9 mouse cellular contexts compared by ENCODE assay signal in the genomic region with DNA sequence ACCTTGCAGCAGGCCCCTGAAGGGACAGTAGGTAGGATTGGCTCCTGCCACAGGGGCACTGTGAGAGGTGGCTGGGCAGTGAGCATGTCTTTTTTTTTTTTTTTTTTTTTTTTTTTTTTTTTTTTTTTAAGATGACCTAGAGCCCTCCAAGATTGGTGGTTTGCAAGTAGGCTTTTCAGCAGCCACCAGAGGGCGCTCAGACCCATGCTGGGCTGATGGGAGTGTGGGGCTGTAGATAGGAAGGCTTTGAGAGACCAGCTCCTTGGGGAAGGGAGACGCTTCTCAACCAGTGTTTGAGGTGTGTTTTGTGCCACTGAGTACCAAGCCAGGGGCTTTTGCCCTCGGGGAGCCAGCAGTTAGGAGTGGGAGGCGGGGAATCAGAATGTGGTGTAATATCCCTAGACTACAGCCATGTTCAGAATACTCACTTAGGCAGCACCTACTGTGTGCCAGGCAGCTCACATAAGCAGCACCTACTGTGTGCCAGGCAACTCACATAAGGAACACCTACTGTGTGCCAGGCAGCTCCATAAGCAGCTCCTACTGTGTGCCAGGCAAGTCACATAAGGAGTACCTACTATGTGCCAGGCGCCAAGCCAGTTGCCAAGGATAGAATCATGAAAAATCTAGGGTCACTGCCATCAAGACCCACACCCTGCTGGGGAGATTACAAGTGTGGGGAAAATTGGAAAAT.
DNase-seq lines count a peak whose midpoint lies in the region; ATAC-seq and TF ChIP-seq lines count a peak whose summit lies in the region.
"Had no signal": no experiment of that assay in that cellular context is flagged by ENCODE, and none has a peak within 500 bp of the region (broad histone marks: within the 10 kb centered on the region; RNA-seq: fewer than 3 reads in every experiment).

No protein-coding gene starts in this region.

- no peak overlapping the region for H3K4me3 ChIP-seq in spleen, adult 2 months (ENCODE audit: extremely low read depth, insufficient read depth, insufficient read length)
- no peak overlapping the region for H3K4me3 ChIP-seq in cerebellum, adult 2 months (replicated peaks; ENCODE audit: insufficient read depth, low read depth, low read length)
- no peak overlapping the region for H3K4me3 ChIP-seq in limb, embryonic 12.5 days (replicated peaks)
- H3K4me3 ChIP-seq: erythroblast, embryonic 14.5 days had no signal

- no peak for TF ChIP-seq POLR2A in spleen, adult 2 months (IDR thresholded peaks at IDR 0.05; ENCODE audit: low read depth, low read length)
- no peak for TF ChIP-seq POLR2A in cerebellum, adult 2 months (IDR thresholded peaks at IDR 0.05; ENCODE audit: borderline replicate concordance, insufficient read depth, low read length)

- H3K4me1 ChIP-seq in spleen, adult 2 months (ENCODE audit: control insufficient read depth, insufficient read depth, insufficient read length) = no peaks in the 10 kb centered on the region
- H3K4me1 ChIP-seq in cerebellum, adult 2 months (ENCODE audit: control insufficient read depth, insufficient read depth, low read length) = 0 out of 2 replicates have a peak, but pooled peaks cover 2% of the 10 kb centered on the region
- H3K4me1 ChIP-seq in limb, embryonic 12.5 days (replicated peaks) = 0 out of 2 replicates have a peak, but pooled peaks cover 5% of the 10 kb centered on the region

- TF ChIP-seq CTCF in spleen, adult 2 months (IDR thresholded peaks at IDR 0.05; ENCODE audit: extremely low read depth, insufficient read depth, insufficient read length, insufficient replicate concordance) = peak; percentile 37; the same call in 1 of the 2 replicates
- TF ChIP-seq CTCF in cerebellum, adult 2 months (IDR thresholded peaks at IDR 0.05; ENCODE audit: borderline replicate concordance, insufficient read depth, low read depth, low read length) = peak; percentile 66

- no peaks in the 10 kb centered on the region for H3K36me3 ChIP-seq in spleen, adult 2 months (ENCODE audit: control insufficient read depth, insufficient read depth, low read length)
- no peaks in the 10 kb centered on the region for H3K36me3 ChIP-seq in limb, embryonic 12.5 days

- 34% methylated on average over 5 of the region's 5 CpGs for WGBS in spleen, adult 2 months
- 53% methylated on average over 5 of the region's 5 CpGs for WGBS in cerebellum, adult 2 months
- WGBS in limb, embryonic 12.5 days = 35% methylated on average over 5 of the region's 5 CpGs

- peak in 1 of 2 experiments; percentile 25 for DNase-seq in spleen, adult 2 months (ENCODE audit: low read depth in 1 of 2, low spot score in 2 of 2)
- DNase-seq in spleen, adult 12 weeks (ENCODE audit: low spot score) = no peak
- DNase-seq in cerebellum, adult 2 months = peak; percentile 43 to 60
- DNase-seq in forelimb bud, embryonic 11.5 days (ENCODE audit: low read depth, low spot score) = peak; percentile 80
- peak; percentile 75 for DNase-seq in kidney, adult 18-20 months
- DNase-seq in ovary, postnatal 14 days (ENCODE audit: low spot score) = peak; percentile 66
- peak; percentile 48 for DNase-seq in urinary bladder, postnatal 10 days (ENCODE audit: low spot score)

- H3K4me2 ChIP-seq in limb, embryonic 12.5 days = no peak overlapping the region

- no peak overlapping the region for H3K27ac ChIP-seq in spleen, adult 2 months (ENCODE audit: insufficient read depth, low read length)
- H3K27ac ChIP-seq in cerebellum, adult 2 months (ENCODE audit: insufficient read depth, low read length) = no peak overlapping the region
- no peak overlapping the region for H3K27ac ChIP-seq in limb, embryonic 12.5 days

- no peaks in the 10 kb centered on the region for H3K27me3 ChIP-seq in spleen, adult 2 months (ENCODE audit: control insufficient read depth, insufficient read depth, low read length)
- H3K27me3 ChIP-seq in cerebellum, adult 2 months (ENCODE audit: control insufficient read depth, insufficient read depth, low read length) = no peaks in the 10 kb centered on the region
- 0 out of 2 replicates have a peak, but pooled peaks cover 3% of the 10 kb centered on the region for H3K27me3 ChIP-seq in limb, embryonic 12.5 days

- ATAC-seq in limb, embryonic 12.5 days (ENCODE audit: insufficient number of reproducible peaks, insufficient read depth, low FRiP score, low TSS enrichment, low read depth) = peak; percentile 82

- no peak overlapping the region for H3K9ac ChIP-seq in limb, embryonic 12.5 days (replicated peaks)

- H3K9me3 ChIP-seq in limb, embryonic 12.5 days = no peaks in the 10 kb centered on the region
